Mouse (Mus musculus) gastrocnemius, postnatal 36 days (tissue): ENCODE data around the gene Stk17b. TPM values are rescaled to one million over a fixed set of nuclear protein-coding genes. Genes with fewer than 3 reads are reported as not detected.
"Not testable (repeated sequence)": the region's sequence is repeated elsewhere in the genome, so short reads cannot be mapped to it uniquely, and the experiment has no call there.

Experiments used
- DNase-seq, 2 experiments: peaks; one replicate each; pipeline ENCODE4 v3.0.0; 2022
- intact Hi-C: fragments of 180-260 bp; cut with DNase I; formaldehyde crosslinking; loops from one replicate; pipeline ENCODE4 v1.15.1; 2025
- total RNA-seq, 2 experiments: library from RNA; stranded (reverse); gene quantifications; 2 replicates each; pipeline ENCODE4 v1.2.3; 2021

The Stk17b gene
- total RNA-seq, 2 experiments from 2014 or later: 5.7 to 7.6 TPM

DNA sequence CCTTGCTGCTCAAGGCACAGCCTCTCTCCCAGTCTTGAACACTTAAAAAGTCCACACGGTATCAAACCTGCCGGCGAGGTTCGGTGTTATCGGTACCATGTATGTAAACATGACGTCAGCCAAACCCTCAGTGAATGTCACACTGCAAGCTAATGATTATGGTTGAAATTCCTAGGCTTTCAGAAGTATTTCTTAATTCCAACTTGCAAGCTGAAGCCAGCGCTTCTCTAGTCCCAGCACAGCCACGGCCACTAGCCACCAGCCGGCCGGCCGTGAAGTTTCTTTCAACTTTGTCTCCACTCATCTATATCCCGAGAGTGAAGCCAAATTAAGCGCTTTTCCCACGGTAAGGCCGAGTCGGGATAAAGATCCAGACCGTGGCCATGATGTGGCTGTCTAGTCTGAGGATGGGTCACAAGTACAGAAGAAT is 718 bp downstream of the Stk17b start:
- DNase-seq: peak in 1 of 2 experiments; percentile 6
- intact Hi-C loops: no loop called here

DNA sequence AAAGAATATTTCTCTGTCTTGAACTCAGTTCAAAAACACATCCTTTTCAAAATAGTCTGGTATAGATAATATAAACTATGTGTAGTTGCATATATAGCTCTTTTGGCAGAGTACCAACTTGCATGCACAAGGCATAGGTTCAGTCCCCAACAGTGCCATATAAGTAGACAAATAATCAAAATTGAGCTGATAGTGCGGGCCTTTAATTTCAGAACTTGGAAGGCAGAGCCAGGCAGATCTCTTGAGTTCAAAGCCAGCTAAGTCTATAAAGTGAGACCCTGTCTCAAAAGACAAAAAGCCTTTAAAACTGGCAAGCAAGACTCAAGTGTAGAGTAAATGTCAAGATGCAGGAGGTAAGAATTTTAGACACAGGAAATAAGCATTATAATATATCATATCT is 2.1 kb downstream of the Stk17b start:
- DNase-seq: no peak
- intact Hi-C loops: no loop called here

DNA sequence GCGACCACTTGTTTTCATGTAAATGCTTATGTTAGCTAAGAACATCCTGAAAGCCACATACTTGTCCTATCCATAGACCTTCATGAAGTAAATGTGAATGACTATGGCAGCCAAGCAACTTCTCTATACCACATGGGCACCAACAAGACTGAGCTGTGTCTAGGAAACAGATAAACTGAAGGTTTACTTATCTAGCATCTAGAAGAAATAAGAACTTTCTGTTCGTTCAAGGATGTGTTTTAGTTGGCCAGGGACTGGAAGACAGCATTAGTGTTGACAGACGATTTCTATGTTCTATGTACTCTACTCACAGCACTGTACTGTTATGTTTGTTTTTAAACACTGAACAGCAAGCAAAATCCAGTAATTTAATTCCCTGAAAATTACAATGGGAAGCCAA is 2.9 kb downstream of the Stk17b start:
- DNase-seq: no peak
- intact Hi-C loops: no loop called here

DNA sequence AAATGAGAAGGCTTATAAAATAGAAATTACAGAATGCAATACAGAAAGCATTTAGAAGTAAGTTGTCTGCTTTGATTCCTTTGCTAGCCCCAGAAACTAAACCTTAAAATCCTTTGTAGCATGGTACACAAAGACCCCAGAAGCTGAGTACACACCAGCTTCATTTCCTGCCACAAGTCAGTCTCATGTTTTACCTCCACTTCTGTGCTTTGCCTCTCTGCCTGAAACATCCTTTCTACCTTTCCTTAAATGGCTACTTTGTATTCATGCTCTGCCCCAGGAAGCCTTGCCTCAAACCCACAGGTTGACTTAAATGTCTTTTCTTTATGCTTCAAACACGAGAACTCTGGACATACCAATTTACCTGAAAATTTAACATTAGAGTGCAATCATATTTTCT is 3.7 kb downstream of the Stk17b start:
- no peak for DNase-seq
- intact Hi-C loops: no loop called here

DNA sequence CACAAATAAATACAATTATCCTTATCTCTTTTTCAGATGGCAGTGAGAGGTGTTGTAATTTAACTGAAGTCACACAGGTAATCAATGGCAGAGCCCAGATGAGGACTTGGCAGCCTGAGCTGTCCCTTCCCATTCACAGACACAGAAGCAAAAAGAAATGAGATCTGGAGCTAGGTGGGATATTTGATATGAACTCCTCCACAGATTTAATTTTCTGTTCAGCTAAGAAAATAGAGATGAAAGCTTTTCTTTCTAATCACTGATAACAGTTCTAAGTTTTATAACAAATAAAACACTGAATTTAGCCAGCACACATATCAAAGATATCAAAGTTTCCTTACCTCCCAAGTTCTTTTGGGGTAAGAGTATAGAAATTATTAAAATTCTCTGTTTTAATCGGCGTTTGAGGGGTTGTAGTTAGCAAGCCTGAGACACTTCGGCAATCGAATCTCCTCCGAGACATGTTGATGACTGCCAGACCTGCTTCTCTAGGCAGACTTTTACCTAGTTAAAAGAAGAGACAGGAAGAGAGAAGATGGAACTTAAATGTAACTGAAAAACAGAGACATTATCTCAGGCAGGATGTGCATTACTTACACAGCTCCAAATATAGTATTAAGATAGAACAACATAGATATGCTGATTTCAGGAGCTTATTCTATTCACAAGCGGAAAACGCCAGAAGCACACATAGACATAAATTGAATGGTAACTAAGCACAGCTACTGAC is 8.7 kb downstream of the Stk17b start:
- no peak for DNase-seq
- intact Hi-C loops: no loop called here

DNA sequence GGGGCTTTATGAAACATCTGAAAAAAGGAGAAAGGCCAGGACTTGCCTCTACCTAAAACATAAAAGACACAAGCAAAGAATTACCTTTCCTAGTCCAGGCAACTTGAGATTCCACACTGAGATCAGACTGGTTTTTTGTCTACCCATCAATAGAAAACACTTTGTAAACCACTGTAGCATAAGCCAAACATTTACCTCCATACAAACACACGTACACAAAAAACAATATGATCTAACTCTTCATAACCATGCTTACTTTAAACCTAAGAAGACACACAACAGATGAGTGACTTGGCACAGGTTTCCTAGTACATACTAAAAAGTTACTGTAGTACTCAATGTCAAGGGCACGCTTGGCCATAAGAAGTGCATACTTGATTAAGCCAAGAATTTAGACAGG is 9.5 kb downstream of the Stk17b start:
- DNase-seq: no peak
- intact Hi-C loops: no loop called here

DNA sequence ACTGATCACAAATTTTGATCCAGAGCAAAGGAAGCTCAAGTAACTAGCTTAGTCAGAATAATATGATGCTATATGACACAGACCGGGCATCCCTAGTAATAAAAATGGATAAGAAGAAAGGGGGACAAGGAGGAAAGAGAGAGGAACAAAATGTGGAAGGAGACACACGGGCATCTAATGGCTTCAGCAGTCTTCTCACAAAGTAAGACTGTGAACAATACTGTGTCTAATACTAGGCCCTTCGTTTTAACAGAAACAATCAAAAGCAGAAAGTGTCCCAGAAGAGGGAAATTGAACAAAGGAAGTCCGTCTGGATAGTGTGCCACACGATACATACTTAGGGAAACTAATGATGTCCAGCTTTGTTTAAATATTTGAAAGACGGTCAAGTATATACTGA is 10.0 kb downstream of the Stk17b start:
- DNase-seq: no peak
- intact Hi-C loops: no loop called here

DNA sequence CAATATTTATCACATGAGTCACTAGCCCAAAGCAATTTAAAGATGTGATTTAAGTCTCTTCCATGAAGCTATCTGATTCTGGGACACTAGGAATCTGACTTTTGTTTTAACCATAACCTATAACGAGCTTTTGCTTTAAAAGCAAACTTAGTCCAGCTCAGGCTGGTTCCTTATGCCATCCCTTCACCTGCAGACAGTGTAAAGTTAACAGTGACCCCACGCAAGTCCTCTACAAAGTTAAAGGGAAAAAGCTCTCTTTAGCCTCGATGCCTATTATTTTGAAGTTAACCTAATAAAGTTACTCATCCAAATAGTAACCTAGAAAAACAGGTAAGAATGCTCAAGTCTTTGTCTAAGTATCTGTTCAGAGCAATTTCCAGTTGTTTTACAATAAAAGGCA is 10.5 kb downstream of the Stk17b start:
- no peak for DNase-seq
- intact Hi-C loops: no loop called here

DNA sequence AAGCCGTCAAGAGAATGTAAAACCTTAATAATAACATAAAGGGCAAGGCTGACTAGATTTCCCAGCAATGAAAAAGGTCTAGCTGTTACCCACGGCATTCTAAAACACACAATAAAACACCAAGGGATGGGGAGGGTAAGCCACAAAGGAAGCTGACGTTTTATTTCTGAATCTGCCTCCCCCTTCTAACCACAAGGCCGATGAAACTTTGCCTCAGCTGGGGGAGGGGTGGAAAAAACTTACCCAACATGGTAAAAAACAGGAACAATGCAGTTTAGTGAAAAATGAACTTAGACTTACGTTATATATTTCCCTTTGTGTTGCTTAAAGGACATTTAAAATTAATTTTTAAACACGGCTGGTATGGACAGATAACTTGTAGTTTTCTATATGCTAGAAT is 11.0 kb downstream of the Stk17b start:
- DNase-seq: no peak
- intact Hi-C loops: no loop called here

DNA sequence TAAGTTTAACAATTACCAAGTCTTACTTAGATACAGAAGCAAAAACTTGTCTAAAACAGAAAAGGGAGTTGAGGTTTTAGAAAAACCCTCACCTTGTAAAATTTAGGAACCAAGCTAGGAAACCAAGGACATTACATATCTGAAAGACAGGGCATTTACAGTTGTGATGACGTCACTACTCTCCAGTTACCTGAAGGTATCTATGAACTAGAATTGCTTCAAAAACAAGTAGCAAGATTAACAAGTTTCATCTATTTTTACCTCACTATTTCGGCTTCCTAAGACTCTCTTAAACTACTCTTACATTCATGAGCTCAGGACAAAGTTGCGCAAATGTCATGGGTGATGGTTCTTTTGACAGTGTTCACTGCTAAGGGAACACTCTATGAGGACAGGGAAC is 12.1 kb downstream of the Stk17b start:
- DNase-seq: no peak
- intact Hi-C loops: no loop called here

DNA sequence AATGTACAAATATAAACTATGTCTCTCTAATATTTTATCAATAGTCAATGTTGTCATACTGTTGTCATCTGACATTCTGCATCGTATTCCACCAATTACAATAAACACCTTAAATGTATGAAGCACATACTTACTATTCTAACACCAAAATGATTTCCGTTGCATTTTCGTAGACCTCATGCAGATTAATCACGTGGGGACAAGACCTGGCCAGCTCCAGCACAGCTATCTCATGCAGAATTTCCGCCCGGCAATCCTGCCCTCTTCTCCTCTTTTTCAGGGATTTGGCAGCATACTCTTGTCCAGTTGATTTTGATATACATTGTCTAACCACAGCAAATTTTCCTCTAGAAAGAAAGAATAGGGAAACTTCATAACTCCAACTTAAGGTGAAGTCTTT is 13.5 kb downstream of the Stk17b start:
- intact Hi-C loops: no loop called here
- DNase-seq: no peak

DNA sequence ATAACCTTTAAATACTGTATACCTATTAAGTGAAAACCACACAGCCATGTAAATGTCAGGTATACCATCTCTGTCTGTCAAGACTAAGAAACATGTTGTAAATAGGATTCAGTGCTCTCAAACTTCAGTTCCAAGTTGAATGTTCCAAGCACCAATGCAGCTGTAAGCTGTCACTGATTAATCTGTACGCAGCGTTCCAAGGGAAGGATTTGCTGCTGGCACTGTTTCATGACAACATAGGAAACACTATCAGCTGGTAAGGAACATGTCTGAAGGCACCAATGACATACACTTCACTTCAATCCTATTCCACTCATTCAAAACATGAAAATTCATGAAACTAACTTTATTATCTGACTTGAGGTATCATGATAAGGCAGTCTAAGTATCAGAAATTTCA is 18.9 kb downstream of the Stk17b start:
- intact Hi-C loops: no loop called here
- no peak for DNase-seq

DNA sequence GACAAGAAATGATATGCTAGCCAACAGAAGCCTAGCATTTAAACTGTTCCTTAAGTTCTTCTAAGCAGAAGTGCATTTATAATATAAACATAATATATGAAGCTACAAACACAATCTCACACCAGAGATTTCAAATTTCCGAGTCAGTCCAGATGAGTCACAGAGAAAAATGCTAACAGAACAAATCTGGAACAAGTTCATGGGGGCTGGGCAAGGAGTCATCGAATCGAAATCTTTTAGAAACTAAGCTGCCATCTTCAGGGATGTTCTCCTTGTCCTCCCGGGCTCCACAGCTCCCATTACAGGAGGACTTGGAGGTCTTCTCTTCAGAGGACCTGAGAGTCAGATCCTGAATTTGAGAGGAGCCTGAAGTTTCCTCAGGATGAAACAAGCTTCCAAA is 27.7 kb downstream of the Stk17b start:
- intact Hi-C loops: no loop called here
- DNase-seq: no peak

DNA sequence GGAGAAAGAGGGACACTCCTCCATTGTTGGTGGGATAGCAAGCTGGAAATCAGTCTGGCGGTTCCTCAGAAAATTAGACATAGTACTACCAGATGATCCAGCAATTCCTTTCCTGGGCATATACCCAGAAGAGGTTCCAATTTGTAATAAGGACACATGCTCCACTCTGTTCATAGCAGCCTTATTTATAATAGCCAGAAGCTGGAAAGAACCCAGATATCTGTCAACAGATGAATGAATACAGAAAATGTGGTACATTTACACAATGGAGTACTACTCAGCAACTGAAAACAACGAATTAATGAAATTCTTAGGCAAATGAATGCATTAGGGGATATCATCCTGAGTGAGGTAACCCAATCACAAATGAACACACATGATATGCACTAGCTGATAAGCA is 31.5 kb downstream of the Stk17b start:
- intact Hi-C loops, DNase-seq: not testable (repeated sequence)

DNA sequence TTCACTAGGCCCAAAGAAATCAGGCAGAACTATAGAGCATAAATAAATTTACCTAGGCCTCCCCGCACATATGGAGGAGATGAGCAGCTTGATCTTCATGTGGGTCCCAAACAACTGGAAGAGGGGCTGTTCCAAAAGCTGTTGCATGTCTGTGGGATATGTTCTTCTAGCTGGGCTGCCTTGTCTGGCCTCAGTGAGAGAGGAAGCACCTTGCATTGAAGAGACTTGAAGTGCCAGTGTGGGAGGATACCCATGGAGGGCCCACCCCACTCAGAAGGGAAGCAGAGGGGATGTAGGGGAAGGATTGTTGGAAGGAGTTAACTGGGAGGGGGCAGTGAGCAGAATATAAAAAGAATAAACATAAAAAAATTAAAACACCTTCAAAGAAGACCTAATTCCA is 33.9 kb downstream of the Stk17b start:
- intact Hi-C loops: no loop called here
- no peak for DNase-seq

DNA sequence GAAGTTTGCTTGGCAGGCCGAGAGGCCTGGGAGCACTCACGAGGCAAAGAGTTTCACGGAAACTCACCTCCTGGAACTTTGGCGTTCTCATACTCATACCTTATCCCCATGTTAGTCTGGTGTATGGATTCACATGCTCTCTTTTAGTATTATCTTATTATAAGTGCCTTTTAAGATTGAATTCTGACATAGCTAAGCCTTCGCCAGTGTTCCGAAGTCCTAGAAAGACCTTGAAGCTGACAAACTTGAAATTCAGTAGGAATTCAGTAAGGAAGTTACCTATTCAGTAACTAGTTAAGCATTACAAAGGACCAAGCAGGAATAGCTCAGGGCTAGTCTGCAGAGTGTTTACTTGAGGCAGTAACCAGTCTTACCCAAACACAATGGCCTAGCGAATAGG is 34.3 kb downstream of the Stk17b start:
- intact Hi-C loops, DNase-seq: not testable (repeated sequence)

DNA sequence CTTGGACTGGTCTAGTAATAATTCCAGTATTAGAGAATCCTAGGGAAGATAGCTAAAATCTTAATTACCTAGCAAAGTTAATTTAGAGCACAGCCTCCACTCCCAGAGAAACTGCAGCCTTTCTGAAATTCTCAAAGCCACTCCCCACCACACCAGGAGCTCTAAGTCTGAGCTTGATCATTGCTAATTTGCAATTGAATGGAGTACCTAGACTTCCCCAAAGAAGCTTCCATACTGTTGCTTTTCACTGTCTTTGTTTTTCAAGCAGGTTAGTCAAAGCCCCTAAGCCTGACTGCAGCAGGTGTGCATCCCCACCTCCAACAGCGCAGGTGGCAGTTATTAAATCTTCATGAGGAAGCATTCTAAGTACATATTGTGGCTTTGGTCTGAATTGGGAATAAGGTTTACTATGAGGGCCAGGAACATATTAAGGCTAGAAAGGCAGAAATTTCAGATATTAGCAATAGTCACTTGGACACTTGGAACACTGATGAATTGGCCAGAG is 35.1 kb downstream of the Stk17b start:
- intact Hi-C loops, DNase-seq: not testable (repeated sequence)

DNA sequence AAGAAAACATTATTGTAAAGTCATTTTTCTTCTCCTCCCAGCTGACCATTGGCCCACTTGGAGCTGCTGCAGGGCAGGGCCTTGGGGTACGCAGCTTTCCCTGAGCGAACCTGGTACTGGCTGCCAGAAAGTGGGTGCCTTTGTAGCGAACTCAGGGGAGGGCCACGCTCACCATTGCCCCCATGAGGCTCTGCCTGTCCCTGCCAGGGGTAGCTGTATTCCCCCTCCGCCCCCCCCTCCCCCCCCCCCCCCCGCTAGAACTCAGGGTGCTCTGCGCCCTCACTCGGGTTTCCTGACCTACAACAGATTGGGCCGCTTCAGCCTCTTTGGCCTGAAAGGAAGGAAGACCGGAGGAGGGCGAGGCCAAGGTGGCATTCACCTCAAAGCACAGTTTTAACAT is 36.5 kb downstream of the Stk17b start:
- DNase-seq: no peak
- intact Hi-C loops: no loop called here

DNA sequence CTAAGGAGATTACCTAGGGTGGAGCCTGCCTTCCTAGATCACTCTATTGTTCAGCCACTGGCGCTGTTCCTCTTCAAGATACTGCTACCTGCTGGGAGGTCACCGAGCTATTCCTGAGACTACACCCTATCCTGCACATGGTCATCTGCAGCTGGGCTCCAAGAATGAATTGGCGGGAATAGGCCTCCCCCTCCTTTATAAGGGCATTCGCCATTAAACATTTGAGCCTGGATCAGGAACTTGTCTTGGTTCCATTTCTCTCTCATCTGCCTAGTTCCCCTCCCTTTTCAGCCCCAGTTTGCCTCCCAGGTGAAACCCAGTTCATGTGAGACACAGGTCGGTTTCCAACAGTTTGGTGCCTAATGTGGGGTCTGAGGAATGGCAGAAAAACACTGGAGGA is 39.0 kb downstream of the Stk17b start:
- no peak for DNase-seq
- intact Hi-C loops: no loop called here

DNA sequence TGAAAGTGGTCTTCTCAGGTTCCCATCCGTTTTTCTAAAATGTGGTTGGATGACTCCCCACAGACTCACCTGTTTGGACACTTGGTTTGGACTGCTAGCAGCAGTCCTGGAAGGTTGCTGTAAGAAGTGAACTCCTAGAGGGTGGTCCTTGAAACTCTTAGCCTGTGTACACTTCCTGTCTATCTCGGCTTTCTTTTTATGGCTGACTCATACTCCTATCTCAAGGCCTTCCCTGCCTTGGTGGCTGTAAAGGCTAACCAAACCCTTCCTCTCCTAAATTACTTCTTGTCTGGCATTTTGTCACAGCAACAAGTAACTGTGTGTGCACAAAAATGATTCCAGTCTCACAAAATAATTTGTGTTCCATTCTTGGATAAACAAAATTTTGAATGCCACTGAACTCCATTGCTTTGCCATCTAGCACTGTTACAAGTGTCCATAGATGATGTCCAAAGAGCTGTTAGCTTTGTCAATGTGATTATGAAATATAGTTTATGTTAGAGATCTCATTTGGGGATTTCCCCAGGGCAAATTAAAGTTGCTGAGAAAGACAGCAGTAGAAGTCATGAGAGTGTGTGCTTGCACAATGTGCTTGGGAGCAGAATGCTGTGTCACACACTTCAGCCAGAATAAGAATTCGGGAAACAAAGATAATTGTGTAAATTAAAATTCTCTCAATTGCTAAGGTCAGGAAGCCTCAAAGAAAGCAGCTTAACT is 43.1 kb downstream of the Stk17b start:
- DNase-seq: no peak
- intact Hi-C loops: no loop called here

DNA sequence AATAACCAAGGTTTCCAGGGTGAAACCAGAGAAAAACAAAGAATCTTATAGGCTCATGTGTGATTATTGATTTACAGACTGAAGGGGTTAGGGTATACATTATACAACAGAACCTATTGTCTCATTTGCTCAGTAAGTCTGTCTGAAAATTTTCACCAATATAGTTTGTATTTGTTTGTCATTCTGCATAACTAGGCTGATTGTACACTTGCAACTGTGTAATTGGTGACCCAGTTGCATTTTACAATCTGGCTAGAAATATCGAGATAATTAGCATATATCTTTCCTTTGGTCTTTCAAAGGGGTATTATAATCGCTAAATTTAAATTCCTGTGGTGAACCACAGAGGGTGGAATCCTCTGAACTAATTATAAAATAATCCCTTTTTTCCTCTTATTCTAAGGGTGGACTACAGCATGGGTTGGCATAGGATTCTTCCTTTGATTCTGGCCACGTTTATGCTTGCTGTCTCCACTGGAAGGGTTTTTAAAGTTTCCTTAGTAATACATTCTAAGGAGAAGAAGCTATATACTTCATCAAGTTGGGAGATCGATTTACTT is 44.2 kb downstream of the Stk17b start:
- intact Hi-C loops: no loop called here
- no peak for DNase-seq
